Mouse (Mus musculus): ENCODE measurements at regions not wholly inside any gene's neighbourhood (a gene's known extent, or its start where the extent isn't known, plus 50 kb on each side); places are given as distances from the start of the nearest gene placed in this dataset.

DNA sequence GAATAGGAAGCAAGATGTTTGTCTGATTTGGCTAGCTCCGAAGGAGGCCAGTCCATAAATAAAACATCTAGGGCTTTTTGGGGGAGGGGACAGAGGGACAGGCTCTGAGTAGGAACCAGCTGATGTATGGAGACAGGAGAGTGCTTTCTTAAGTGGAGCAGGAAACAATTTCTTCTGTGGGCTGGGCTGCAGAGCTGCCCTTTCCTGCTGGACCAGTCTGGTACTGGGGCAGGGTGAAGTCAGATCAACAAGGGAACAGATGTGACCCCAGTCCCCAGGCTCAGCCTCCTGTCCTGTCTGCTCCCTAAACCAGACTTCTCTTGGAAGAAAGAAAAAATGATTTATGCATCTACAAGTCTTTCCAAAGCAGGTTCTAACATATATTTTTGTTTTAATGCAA, 633.6 kb downstream of the Dhx35 start:
- H3K4me3 ChIP-seq (ENCODE audit: low read depth, low read length): no peak overlapping the region
- H3K9ac ChIP-seq (ENCODE audit: low read depth, poor library complexity, severe bottlenecking): no peak overlapping the region
- no peaks in the 10 kb centered on the region; the same call in 1 of the 2 replicates for H3K9me3 ChIP-seq (replicated peaks; ENCODE audit: control insufficient read depth, insufficient read depth, low read length, poor library complexity, severe bottlenecking)
- H3K4me1 ChIP-seq (ENCODE audit: control insufficient read depth, insufficient read depth, low read length): no peaks in the 10 kb centered on the region
- no peak overlapping the region for H3K27ac ChIP-seq (ENCODE audit: insufficient read depth, low read length)
- no peaks in the 10 kb centered on the region for H3K36me3 ChIP-seq (ENCODE audit: control insufficient read depth, insufficient read depth, low read length, poor library complexity, severe bottlenecking)
- no peaks in the 10 kb centered on the region for H3K27me3 ChIP-seq (ENCODE audit: control insufficient read depth, insufficient read depth, low read length, poor library complexity, severe bottlenecking)
- TF ChIP-seq POLR2A (IDR thresholded peaks at IDR 0.05; ENCODE audit: insufficient read depth, low read length) (no peak), CTCF (IDR thresholded peaks at IDR 0.05; ENCODE audit: low read depth, low read length) (no peak), EP300 (IDR thresholded peaks at IDR 0.05; ENCODE audit: insufficient read depth, low read depth, low read length) (no peak)

DNA sequence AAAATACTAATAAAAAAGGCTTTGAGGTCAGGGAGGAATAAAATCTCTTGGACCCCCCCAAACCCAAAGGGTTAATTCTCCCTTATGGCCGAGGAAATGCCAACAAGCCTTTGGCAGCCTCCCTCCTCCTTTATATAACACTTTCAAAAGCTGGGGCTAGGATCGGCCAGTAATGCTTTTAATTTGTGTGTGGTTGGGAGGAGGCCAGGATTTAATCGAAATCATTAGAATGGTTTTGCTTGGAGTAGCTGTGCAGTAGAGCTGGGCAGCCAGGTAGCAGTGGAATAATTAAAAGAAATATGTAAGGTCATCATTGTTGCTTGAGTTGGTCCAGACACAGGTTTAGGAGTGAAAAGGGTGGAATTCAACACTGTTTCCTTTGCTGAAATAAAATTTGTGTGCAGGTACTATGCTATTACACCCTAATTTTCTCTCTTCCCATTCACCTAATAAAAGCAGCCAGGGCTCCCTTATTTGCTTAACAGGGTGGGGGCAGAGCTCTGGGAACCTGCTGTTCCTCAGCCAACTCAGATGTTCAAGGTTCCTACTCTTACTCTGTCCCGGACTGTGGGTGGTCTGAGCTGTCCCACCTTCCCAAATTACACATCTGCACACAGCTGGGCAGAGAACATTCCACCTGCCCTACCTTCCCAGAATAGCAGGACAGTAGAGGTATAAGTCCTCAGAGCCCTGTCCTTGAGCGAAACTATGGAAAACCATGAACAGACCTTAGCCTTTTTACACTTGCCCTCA, 636.1 kb downstream of the Dhx35 start:
- H3K27me3 ChIP-seq (ENCODE audit: control insufficient read depth, insufficient read depth, low read length, poor library complexity, severe bottlenecking): no peaks in the 10 kb centered on the region
- H3K27ac ChIP-seq (ENCODE audit: insufficient read depth, low read length): no peak overlapping the region
- H3K9me3 ChIP-seq (replicated peaks; ENCODE audit: control insufficient read depth, insufficient read depth, low read length, poor library complexity, severe bottlenecking): peaks cover 3% of the 10 kb centered on the region; the same call in 1 of the 2 replicates
- no peaks in the 10 kb centered on the region for H3K4me1 ChIP-seq (ENCODE audit: control insufficient read depth, insufficient read depth, low read length)
- no peak overlapping the region for H3K9ac ChIP-seq (ENCODE audit: low read depth, poor library complexity, severe bottlenecking)
- no peaks in the 10 kb centered on the region for H3K36me3 ChIP-seq (ENCODE audit: control insufficient read depth, insufficient read depth, low read length, poor library complexity, severe bottlenecking)
- TF ChIP-seq CTCF (IDR thresholded peaks at IDR 0.05; ENCODE audit: low read depth, low read length): no peak
- no peak for TF ChIP-seq POLR2A (IDR thresholded peaks at IDR 0.05; ENCODE audit: insufficient read depth, low read length)
- TF ChIP-seq EP300 (IDR thresholded peaks at IDR 0.05; ENCODE audit: insufficient read depth, low read depth, low read length): no peak
- H3K4me3 ChIP-seq (ENCODE audit: low read depth, low read length): no peak overlapping the region

DNA sequence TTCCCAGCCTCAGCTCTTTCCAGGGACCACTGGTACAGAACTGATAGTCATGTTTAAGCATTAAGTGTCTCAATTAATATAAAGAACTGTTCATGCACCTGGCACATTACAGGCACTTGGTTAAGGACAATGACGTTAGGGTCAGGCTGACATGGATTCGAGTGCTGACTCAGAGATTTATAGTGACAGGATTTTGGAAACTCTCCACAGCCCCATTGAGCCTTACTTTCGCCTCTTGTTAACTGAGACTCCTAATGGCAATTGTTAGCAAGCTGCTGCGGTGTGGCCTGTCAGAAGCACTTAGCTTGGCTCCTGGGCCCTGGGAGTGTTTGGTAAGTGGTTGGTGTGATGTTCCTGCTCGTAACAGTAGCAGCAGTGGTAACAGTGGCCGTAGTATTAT, 644.4 kb downstream of the Dhx35 start:
- no peaks in the 10 kb centered on the region for H3K27me3 ChIP-seq (ENCODE audit: control insufficient read depth, insufficient read depth, low read length, poor library complexity, severe bottlenecking)
- no peak overlapping the region for H3K9ac ChIP-seq (ENCODE audit: low read depth, poor library complexity, severe bottlenecking)
- no peak for TF ChIP-seq EP300 (IDR thresholded peaks at IDR 0.05; ENCODE audit: insufficient read depth, low read depth, low read length)
- no peak for TF ChIP-seq POLR2A (IDR thresholded peaks at IDR 0.05; ENCODE audit: insufficient read depth, low read length)
- TF ChIP-seq CTCF (IDR thresholded peaks at IDR 0.05; ENCODE audit: low read depth, low read length): no peak

DNA sequence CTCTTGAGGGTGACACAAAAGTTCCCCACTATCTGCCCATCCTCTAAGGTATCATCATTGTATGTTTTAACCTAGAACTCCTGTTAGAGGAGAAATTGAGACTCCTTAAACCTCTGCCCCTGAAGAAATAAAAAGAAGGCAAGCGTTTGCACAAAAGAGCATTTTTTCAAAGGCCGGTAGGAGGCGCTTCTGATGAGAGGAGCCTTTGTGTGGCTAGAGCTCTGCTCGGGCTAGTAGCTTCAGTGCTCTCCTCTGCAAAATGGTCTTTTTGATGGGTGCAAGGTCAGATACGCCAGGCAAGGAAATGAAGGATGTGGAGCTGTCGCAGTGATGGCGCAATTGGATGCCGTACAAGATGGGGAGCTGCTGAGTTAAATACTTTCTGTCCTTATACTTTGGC, 649.0 kb downstream of the Dhx35 start:
- no peak overlapping the region for H3K27ac ChIP-seq (ENCODE audit: insufficient read depth, low read length)
- H3K27me3 ChIP-seq (ENCODE audit: control insufficient read depth, insufficient read depth, low read length, poor library complexity, severe bottlenecking): no peaks in the 10 kb centered on the region
- H3K4me1 ChIP-seq (ENCODE audit: control insufficient read depth, insufficient read depth, low read length): no peaks in the 10 kb centered on the region
- TF ChIP-seq POLR2A (IDR thresholded peaks at IDR 0.05; ENCODE audit: insufficient read depth, low read length) (no peak), CTCF (IDR thresholded peaks at IDR 0.05; ENCODE audit: low read depth, low read length) (peak; percentile 20)
- no peak overlapping the region for H3K4me3 ChIP-seq (ENCODE audit: low read depth, low read length)
- H3K36me3 ChIP-seq (ENCODE audit: control insufficient read depth, insufficient read depth, low read length, poor library complexity, severe bottlenecking): no peaks in the 10 kb centered on the region
- peaks cover 3% of the 10 kb centered on the region for H3K9me3 ChIP-seq (replicated peaks; ENCODE audit: control insufficient read depth, insufficient read depth, low read length, poor library complexity, severe bottlenecking)
- no peak overlapping the region for H3K9ac ChIP-seq (ENCODE audit: low read depth, poor library complexity, severe bottlenecking)

More for the DNA sequence above, 644.4 kb downstream of the Dhx35 start:
- Histone ChIP-seq H3K36me3 (ENCODE audit: control insufficient read depth, insufficient read depth, low read length, poor library complexity, severe bottlenecking) (no peaks in the 10 kb centered on the region), H3K4me1 (ENCODE audit: control insufficient read depth, insufficient read depth, low read length) (no peaks in the 10 kb centered on the region), H3K4me3 (ENCODE audit: low read depth, low read length) (no peak overlapping the region), H3K27ac (ENCODE audit: insufficient read depth, low read length) (no peak overlapping the region), H3K9me3 (replicated peaks; ENCODE audit: control insufficient read depth, insufficient read depth, low read length, poor library complexity, severe bottlenecking) (peaks cover 2% of the 10 kb centered on the region)

DNA sequence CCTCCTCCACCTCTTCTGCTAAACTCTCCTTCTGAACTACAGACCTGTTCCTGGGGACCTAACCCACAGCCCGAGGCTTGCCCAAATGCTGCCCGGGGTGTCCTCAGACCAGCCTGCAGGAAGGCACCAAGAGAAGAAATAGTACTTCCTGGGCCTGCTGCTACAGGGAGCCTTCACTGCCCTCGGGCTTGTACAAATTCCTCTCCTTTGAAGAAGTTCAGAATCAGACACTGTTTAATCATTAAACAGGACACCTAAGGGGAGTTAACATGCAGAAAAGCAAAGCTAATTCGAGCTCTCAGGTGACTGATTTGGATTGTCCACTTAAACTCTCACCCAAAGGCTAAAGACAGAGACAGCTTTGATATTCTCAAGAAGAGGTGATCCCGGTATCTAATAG, 651.8 kb downstream of the Dhx35 start:
- H3K4me3 ChIP-seq (ENCODE audit: low read depth, low read length): no peak overlapping the region
- H3K36me3 ChIP-seq (ENCODE audit: control insufficient read depth, insufficient read depth, low read length, poor library complexity, severe bottlenecking): no peaks in the 10 kb centered on the region
- H3K27ac ChIP-seq (ENCODE audit: insufficient read depth, low read length): no peak overlapping the region
- no peak overlapping the region for H3K9ac ChIP-seq (ENCODE audit: low read depth, poor library complexity, severe bottlenecking)
- peaks cover 3% of the 10 kb centered on the region for H3K9me3 ChIP-seq (replicated peaks; ENCODE audit: control insufficient read depth, insufficient read depth, low read length, poor library complexity, severe bottlenecking)
- no peaks in the 10 kb centered on the region for H3K27me3 ChIP-seq (ENCODE audit: control insufficient read depth, insufficient read depth, low read length, poor library complexity, severe bottlenecking)
- no peaks in the 10 kb centered on the region for H3K4me1 ChIP-seq (ENCODE audit: control insufficient read depth, insufficient read depth, low read length)
- no peak for TF ChIP-seq CTCF (IDR thresholded peaks at IDR 0.05; ENCODE audit: low read depth, low read length)
- TF ChIP-seq POLR2A (IDR thresholded peaks at IDR 0.05; ENCODE audit: insufficient read depth, low read length): no peak
- no peak for TF ChIP-seq EP300 (IDR thresholded peaks at IDR 0.05; ENCODE audit: insufficient read depth, low read depth, low read length)

DNA sequence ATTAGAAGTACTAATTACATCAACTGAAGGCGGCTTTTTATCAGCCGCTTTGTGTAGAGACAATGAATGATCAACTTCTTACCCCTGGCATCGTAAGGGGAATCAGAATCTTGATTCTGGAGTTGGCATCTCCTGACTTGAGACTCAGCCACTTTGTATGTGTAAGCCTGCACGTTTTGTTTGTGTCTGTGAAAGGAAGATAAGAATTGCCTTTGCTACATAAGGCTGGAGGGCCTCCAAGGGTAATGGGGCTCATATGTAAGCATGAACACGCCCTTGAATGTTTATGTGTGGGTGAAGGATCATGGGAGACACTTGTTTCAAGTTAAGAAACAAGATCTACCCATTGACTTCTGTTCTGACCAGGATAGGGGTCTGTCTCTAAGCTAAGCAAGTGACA, 652.3 kb downstream of the Dhx35 start:
- no peaks in the 10 kb centered on the region for H3K36me3 ChIP-seq (ENCODE audit: control insufficient read depth, insufficient read depth, low read length, poor library complexity, severe bottlenecking)
- no peaks in the 10 kb centered on the region for H3K27me3 ChIP-seq (ENCODE audit: control insufficient read depth, insufficient read depth, low read length, poor library complexity, severe bottlenecking)
- no peak overlapping the region for H3K27ac ChIP-seq (ENCODE audit: insufficient read depth, low read length)
- no peak overlapping the region for H3K4me3 ChIP-seq (ENCODE audit: low read depth, low read length)
- H3K9ac ChIP-seq (ENCODE audit: low read depth, poor library complexity, severe bottlenecking): no peak overlapping the region
- H3K9me3 ChIP-seq (replicated peaks; ENCODE audit: control insufficient read depth, insufficient read depth, low read length, poor library complexity, severe bottlenecking): peaks cover 3% of the 10 kb centered on the region
- TF ChIP-seq CTCF (IDR thresholded peaks at IDR 0.05; ENCODE audit: low read depth, low read length) (no peak), POLR2A (IDR thresholded peaks at IDR 0.05; ENCODE audit: insufficient read depth, low read length) (no peak), EP300 (IDR thresholded peaks at IDR 0.05; ENCODE audit: insufficient read depth, low read depth, low read length) (no peak)
- no peaks in the 10 kb centered on the region for H3K4me1 ChIP-seq (ENCODE audit: control insufficient read depth, insufficient read depth, low read length)

All from ES-Bruce4 (cell line).